9 mouse cellular contexts compared by ENCODE assay signal in the genomic region with DNA sequence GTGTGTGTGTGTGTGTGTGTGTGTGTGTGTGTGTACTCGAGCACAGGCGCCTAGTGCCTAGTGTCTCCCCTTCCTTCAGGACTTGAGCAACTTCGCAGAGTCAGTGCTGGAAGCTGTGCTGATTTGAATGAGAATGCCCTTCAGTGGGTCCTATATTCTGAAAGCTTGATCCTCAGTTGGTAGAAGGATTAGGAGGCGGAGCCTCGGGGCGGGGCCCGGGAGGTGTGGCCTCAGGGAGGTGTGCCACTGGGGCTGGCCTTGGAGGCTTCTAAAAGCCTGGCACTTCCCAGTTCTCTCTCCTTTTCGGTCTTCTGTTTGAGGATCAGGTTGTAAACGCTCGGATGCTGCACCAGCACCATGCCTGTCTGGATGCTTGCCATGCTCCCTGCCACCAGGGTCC. TPM values are rescaled to one million over a fixed set of nuclear protein-coding genes. Genes with fewer than 3 reads are reported as not detected.
DNase-seq lines count a peak whose midpoint lies in the region; ATAC-seq lines count a peak whose summit lies in the region.
"Had no signal": no experiment of that assay in that cellular context is flagged by ENCODE, and none has a peak within 500 bp of the region (broad histone marks: within the 10 kb centered on the region; RNA-seq: fewer than 3 reads in every experiment).

No protein-coding gene starts in this region.

- no peaks in the 10 kb centered on the region; the same call in 1 of the 2 replicates for H3K27me3 ChIP-seq in midbrain, embryonic 11.5 days (ENCODE audit: control insufficient read depth, insufficient read depth, low read length)

- H3K4me3 ChIP-seq in midbrain, embryonic 11.5 days (ENCODE audit: low read depth, low read length) = no peak overlapping the region

- H3K27ac ChIP-seq in midbrain, embryonic 11.5 days (ENCODE audit: low read depth, low read length) = no peak overlapping the region

- intact Hi-C loops in left cerebral cortex, postnatal 25 days (cut with DNase I) = no loop called here

- WGBS in midbrain, embryonic 11.5 days = 0% methylated on average over 10 of the region's 10 CpGs

- peaks cover 13% of the 10 kb centered on the region for H3K4me1 ChIP-seq in midbrain, embryonic 11.5 days (ENCODE audit: control insufficient read depth, insufficient read depth, low read length)

- H3K4me2 ChIP-seq in midbrain, embryonic 11.5 days = peak overlapping the region; percentile 12; the same call in 1 of the 2 replicates

- ATAC-seq in erythroblast, adult 5-6 weeks (replicated peaks; ENCODE audit: low FRiP score, poor library complexity, severe bottlenecking) = peak; percentile 82
- ATAC-seq in midbrain, embryonic 11.5 days (ENCODE audit: low FRiP score) = peak; percentile 90

- no peak overlapping the region for H3K9ac ChIP-seq in midbrain, embryonic 11.5 days (ENCODE audit: low read length)

- peak; percentile 80 for DNase-seq in 3134 (ENCODE audit: extremely low read depth, insufficient read length, low spot score)
- peak; percentile 21 for DNase-seq in CD4-positive helper T cell, adult 2 months (ENCODE audit: low read depth, low spot score)
- peak; percentile 48 for DNase-seq in kidney, postnatal 10 days
- peak; percentile 98 for DNase-seq in midbrain, embryonic 11.5 days (ENCODE audit: low spot score, missing footprints)
- no peak for DNase-seq in urinary bladder, postnatal 10 days (ENCODE audit: low spot score)
- no peak for DNase-seq in left cerebral cortex, postnatal 25 days (ENCODE audit: low spot score in 2 of 2)
- no peak for DNase-seq in cerebellum, adult 9-10 months

- no peaks in the 10 kb centered on the region for H3K36me3 ChIP-seq in midbrain, embryonic 11.5 days (ENCODE audit: control insufficient read depth, insufficient read depth, low read length)

- H3K9me3 ChIP-seq in midbrain, embryonic 11.5 days (ENCODE audit: control insufficient read depth, low read length) = no peaks in the 10 kb centered on the region

RNA-seq across cellular contexts. Expression of a gene that starts 9.9 kb away (rescaled TPM):
- not detected in 2 replicates for total RNA-seq in erythroblast, adult 5-6 weeks (2015; ENCODE audit: low replicate concordance)
- not detected in 2 replicates for total RNA-seq in erythroblast, adult 5-6 weeks (2017; ENCODE audit: low replicate concordance)
- polyA plus RNA-seq in midbrain, embryonic 11.5 days (2014; fragmentation: Nextera tagmentation; extraction: Ambion mirVana) = 0.04 and 0.07 TPM in 2 replicates
- not detected for total RNA-seq in left cerebral cortex, postnatal 25 days (2021)
- total RNA-seq: layer of hippocampus, postnatal 10 days had no signal

RNA-seq across cellular contexts. Expression of a gene that starts 25.2 kb away (rescaled TPM):
- not detected in 2 replicates for total RNA-seq in erythroblast, adult 5-6 weeks (2015; ENCODE audit: low replicate concordance)
- total RNA-seq in erythroblast, adult 5-6 weeks (2017; ENCODE audit: low replicate concordance) = not detected in 2 replicates
- polyA plus RNA-seq in midbrain, embryonic 11.5 days (2014; fragmentation: Nextera tagmentation; extraction: Ambion mirVana) = 0.06 TPM in 1 of 2 replicates, not detected in the other
- not detected for total RNA-seq in left cerebral cortex, postnatal 25 days (2021)

Comparison
In these comparisons a context has a peak if more than half of its experiments do, and no peak if none do; other contexts are left out.
1. DNase-seq: peak in 3134 (single experiment), CD4-positive helper T cell, adult 2 months (single experiment), kidney, postnatal 10 days (single experiment) and midbrain, embryonic 11.5 days (single experiment); none in urinary bladder, postnatal 10 days (single experiment), left cerebral cortex, postnatal 25 days (0 of 2) and cerebellum, adult 9-10 months (single experiment).